Mouse (Mus musculus): ENCODE measurements around the gene Cga. TPM values are rescaled to one million over a fixed set of nuclear protein-coding genes. Genes with fewer than 3 reads are reported as not detected.

The Cga gene
- polyA plus RNA-seq, 1 experiment from 2014 or later, result 0.56 TPM

DNA sequence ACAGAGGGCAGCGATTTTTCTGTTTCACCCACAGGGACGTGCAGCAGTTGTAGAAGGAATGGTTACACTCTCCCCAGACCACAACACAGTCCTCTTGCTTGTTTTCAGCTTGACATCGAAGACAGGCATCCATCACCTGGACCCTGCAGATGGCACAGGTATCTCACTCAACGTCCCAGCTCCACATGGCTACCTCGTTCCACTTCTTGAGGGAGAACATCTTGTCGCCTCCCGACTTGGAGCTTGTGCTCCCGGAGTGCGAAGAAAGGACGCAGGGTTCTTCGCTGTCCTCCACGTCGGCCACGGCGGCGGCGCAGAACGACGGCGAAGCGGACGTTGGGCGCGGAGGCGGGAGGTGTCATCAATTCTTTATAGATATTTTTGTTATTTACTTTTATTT is 47.5 kb downstream of the Cga start:
- Histone ChIP-seq H3K36me3 (no peaks in the 10 kb centered on the region), H3K9me3 (replicated peaks) (no peaks in the 10 kb centered on the region), H3K27me3 (no peaks in the 10 kb centered on the region), H3K4me2 (replicated peaks) (no peak overlapping the region), H3K4me3 (no peak overlapping the region), H3K9ac (no peak overlapping the region), H3K27ac (no peak overlapping the region), H3K4me1 (no peaks in the 10 kb centered on the region)
- no peak for ATAC-seq (ENCODE audit: low FRiP score)
- 94% methylated on average over 25 of the region's 25 CpGs for WGBS

- Histone ChIP-seq H3K36me3 (no peaks in the 10 kb centered on the region), H3K27me3 (no peaks in the 10 kb centered on the region), H3K9me3 (replicated peaks) (no peaks in the 10 kb centered on the region), H3K4me2 (replicated peaks) (no peak overlapping the region), H3K4me3 (no peak overlapping the region), H3K27ac (no peak overlapping the region), H3K4me1 (no peaks in the 10 kb centered on the region), H3K9ac (no peak overlapping the region)
- no peak for ATAC-seq (ENCODE audit: low FRiP score)
These were observed 53.6 kb downstream of the Cga start for GRCm38 (mm10) chr4:34947181-34947580.

GRCm38 (mm10) chr4:34953716-34954115 is 60.1 kb downstream of the Cga start:
- Histone ChIP-seq H3K9ac (no peak overlapping the region), H3K27ac (no peak overlapping the region), H3K4me2 (replicated peaks) (no peak overlapping the region), H3K4me3 (no peak overlapping the region), H3K27me3 (no peaks in the 10 kb centered on the region), H3K36me3 (no peaks in the 10 kb centered on the region), H3K4me1 (peaks cover 3% of the 10 kb centered on the region), H3K9me3 (replicated peaks) (no peaks in the 10 kb centered on the region)
- WGBS, result 83% methylated on average over 10 of the region's 10 CpGs
- ATAC-seq (ENCODE audit: low FRiP score), result no peak

Other genes with a start within 250 kb of the Cga start
- 53.9 and 54.1 TPM in 2 replicates for gene Slc35a1, start 206.3 kb upstream of the Cga start, polyA plus RNA-seq (2016; fragmentation: Nextera tagmentation; extraction: Ambion mirVana)
- 5.2 and 5.3 TPM in 2 replicates for gene Cfap206, start 163.6 kb upstream of the Cga start, polyA plus RNA-seq (2016; fragmentation: Nextera tagmentation; extraction: Ambion mirVana)
- not detected in 2 replicates for gene Gm136, start 137.5 kb upstream of the Cga start, polyA plus RNA-seq (2016; fragmentation: Nextera tagmentation; extraction: Ambion mirVana)
- 43.2 and 48.0 TPM in 2 replicates for gene Smim8, start 115.4 kb upstream of the Cga start, polyA plus RNA-seq (2016; fragmentation: Nextera tagmentation; extraction: Ambion mirVana)
- gene Zfp292, start 10.8 kb upstream of the Cga start, polyA plus RNA-seq (2016; fragmentation: Nextera tagmentation; extraction: Ambion mirVana), result 39.2 and 43.0 TPM in 2 replicates